Mouse (Mus musculus) sigmoid colon, adult 10 weeks (tissue): ENCODE measurements around the gene BC017158. TPM values are rescaled to one million over a fixed set of nuclear protein-coding genes. Genes with fewer than 3 reads are reported as not detected.

ENCODE experiments used
- polyA plus RNA-seq: library from polyadenylated mRNA; stranded (reverse); fragments of 350-450 nt; fragmentation: Illumina TruSeq; extraction: RNeasy Lipid Tissue Mini Kit (QIAGEN cat#74804); gene quantifications from one replicate; pipeline ENCODE4 v1.2.3, GENCODE M21; 2014; ENCODE audit warnings: low read depth, low replicate concordance

Gene BC017158
- polyA plus RNA-seq = 10.2 TPM

GRCm38 (mm10) chr7:128297617-128298480 is at the start of gene BC017158:
Gene BC017158 (minus strand): TSS chr7:128298170.

GRCm38 (mm10) chr7:128265411-128265810 is 32.6 kb downstream of the BC017158 start, which contains the start of gene Slc5a2:
Gene Slc5a2 (plus strand): TSS chr7:128265657.

GRCm38 (mm10) chr7:128246496-128247391 is 51.2 kb downstream of the BC017158 start, which contains the start of gene Tgfb1i1:
Gene Tgfb1i1 (plus strand): TSS chr7:128246812.

GRCm38 (mm10) chr7:128237927-128238778 is 59.8 kb downstream of the BC017158 start, which contains the start of gene 9130023H24Rik:
Gene 9130023H24Rik (minus strand): TSS chr7:128238031.

GRCm38 (mm10) chr7:128236856-128237592 is 60.9 kb downstream of the BC017158 start, which contains the start of gene Armc5:
Gene Armc5 (plus strand): TSS chr7:128237342.

Other genes starting within 250 kb of the BC017158 start
- 10.1 TPM for gene Itgam, start 235.5 kb downstream of the BC017158 start, polyA plus RNA-seq
- gene Gm49368, start 235.5 kb downstream of the BC017158 start, polyA plus RNA-seq = not detected
- gene Itgax, start 168.6 kb downstream of the BC017158 start, polyA plus RNA-seq = 2.9 TPM
- gene Itgad, start 143.8 kb downstream of the BC017158 start, polyA plus RNA-seq = not detected
- gene Cox6a2, start 91.8 kb downstream of the BC017158 start, polyA plus RNA-seq = not detected
- 0.22 TPM for gene Armc5, start 60.8 kb downstream of the BC017158 start, polyA plus RNA-seq
- gene 9130023H24Rik, start 60.1 kb downstream of the BC017158 start, polyA plus RNA-seq = 8.0 TPM
- gene Tgfb1i1, start 51.4 kb downstream of the BC017158 start, polyA plus RNA-seq = 12.4 TPM
- not detected for gene Slc5a2, start 32.5 kb downstream of the BC017158 start, polyA plus RNA-seq
- gene Rgs10, start 120.6 kb upstream of the BC017158 start, polyA plus RNA-seq = 33.3 TPM
- 258 TPM for gene Tial1, start 163.5 kb upstream of the BC017158 start, polyA plus RNA-seq
- gene Bag3, start 225.4 kb upstream of the BC017158 start, polyA plus RNA-seq = 16.7 TPM